Mouse (Mus musculus) thymus, adult 2 months (tissue): ENCODE data around the gene Gm10837. TPM values are rescaled to one million over a fixed set of nuclear protein-coding genes. Genes with fewer than 3 reads are reported as not detected.

Experiments used
- DNase-seq: peaks from one replicate; pipeline ENCODE4 v3.0.0; 2021
- H3K27ac ChIP-seq: fragments of 200-500 bp; 2 replicates; pipeline ENCODE4 v1.5.1; 2012; ENCODE audit warnings: low read length, control low read depth; ENCODE audit not compliant: control insufficient read depth, insufficient read depth
- H3K27me3 ChIP-seq: fragments of 200-500 bp; 2 replicates; pipeline ENCODE4 v1.6.1; 2012; ENCODE audit warnings: mild to moderate bottlenecking, low read length, moderate library complexity, mixed read lengths; ENCODE audit not compliant: control insufficient read depth, insufficient read depth
- H3K36me3 ChIP-seq: fragments of 200-500 bp; 2 replicates; pipeline ENCODE4 v1.6.1; 2012; ENCODE audit warnings: mild to moderate bottlenecking, low read length, moderate library complexity; ENCODE audit not compliant: control insufficient read depth, insufficient read depth
- H3K4me1 ChIP-seq: fragments of 200-500 bp; replicated peaks from 2 replicates; pipeline ENCODE4 v1.6.1; 2012; ENCODE audit warnings: low read length; ENCODE audit not compliant: control insufficient read depth, insufficient read depth
- H3K4me3 ChIP-seq: fragments of 200-500 bp; 2 replicates; pipeline ENCODE4 v1.5.1; 2012; ENCODE audit warnings: mild to moderate bottlenecking, low read length, control low read depth, moderate library complexity; ENCODE audit not compliant: control insufficient read depth, insufficient read depth
- CTCF ChIP-seq: fragments of 200-500 bp; IDR thresholded peaks from 2 replicates; pipeline ENCODE4 v1.5.1; 2012; ENCODE audit warnings: mild to moderate bottlenecking, control low read depth, low read length, moderate library complexity, borderline replicate concordance; ENCODE audit not compliant: control insufficient read depth, poor library complexity, insufficient read depth; ENCODE audit errors: extremely low read depth
- POLR2A ChIP-seq: fragments of 200-500 bp; IDR thresholded peaks from 2 replicates; pipeline ENCODE4 v1.6.1; 2012; ENCODE audit warnings: mild to moderate bottlenecking, low read length, control low read depth, moderate library complexity; ENCODE audit not compliant: control insufficient read depth, poor library complexity, insufficient read depth; ENCODE audit errors: extremely low read depth
- WGBS: fragments of 180-500 bp; shearing (Covaris S2); methylation state at CpG from one replicate; pipeline ENCODE4 v1.1.7; 2018; 5-methylcytosine and 5-hydroxymethylcytosine counted together
- polyA plus RNA-seq: library from polyadenylated mRNA; depleted of rRNA; stranded (reverse); fragments of >200 nt; gene quantifications from 2 replicates; pipeline ENCODE4 v1.2.3, GENCODE M21; 2012

Gm10837 gene
- polyA plus RNA-seq, 1 experiment = not detected

DNA sequence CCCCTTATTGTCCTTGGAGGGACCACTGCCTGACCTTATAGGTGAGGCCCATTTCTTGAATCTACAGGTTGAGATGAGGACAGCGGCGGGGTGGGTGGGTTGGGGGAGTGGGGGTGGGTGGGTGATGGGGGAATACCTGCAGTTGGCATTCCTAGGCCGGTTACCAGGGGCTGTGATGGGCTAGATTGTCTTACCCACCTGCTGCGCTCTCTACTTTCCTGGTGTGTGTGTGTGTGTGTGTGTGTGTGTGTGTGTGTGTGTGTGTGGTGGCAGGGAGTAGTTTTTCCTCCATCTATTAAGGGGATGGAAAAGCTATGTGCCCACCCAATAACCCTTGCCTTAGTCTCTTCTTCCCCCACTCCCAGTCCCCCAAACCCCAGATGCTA lies 5.9 kb upstream of the Gm10837 start:
- Histone ChIP-seq H3K4me3 (no peak overlapping the region), H3K4me1 (no peaks in the 10 kb centered on the region), H3K27me3 (peaks cover 34% of the 10 kb centered on the region), H3K27ac (no peak overlapping the region), H3K36me3 (no peaks in the 10 kb centered on the region)
- DNase-seq = no peak
- no peak for TF ChIP-seq CTCF
- TF ChIP-seq POLR2A = no peak
- WGBS = 25% methylated on average over 4 of the region's 4 CpGs

DNA sequence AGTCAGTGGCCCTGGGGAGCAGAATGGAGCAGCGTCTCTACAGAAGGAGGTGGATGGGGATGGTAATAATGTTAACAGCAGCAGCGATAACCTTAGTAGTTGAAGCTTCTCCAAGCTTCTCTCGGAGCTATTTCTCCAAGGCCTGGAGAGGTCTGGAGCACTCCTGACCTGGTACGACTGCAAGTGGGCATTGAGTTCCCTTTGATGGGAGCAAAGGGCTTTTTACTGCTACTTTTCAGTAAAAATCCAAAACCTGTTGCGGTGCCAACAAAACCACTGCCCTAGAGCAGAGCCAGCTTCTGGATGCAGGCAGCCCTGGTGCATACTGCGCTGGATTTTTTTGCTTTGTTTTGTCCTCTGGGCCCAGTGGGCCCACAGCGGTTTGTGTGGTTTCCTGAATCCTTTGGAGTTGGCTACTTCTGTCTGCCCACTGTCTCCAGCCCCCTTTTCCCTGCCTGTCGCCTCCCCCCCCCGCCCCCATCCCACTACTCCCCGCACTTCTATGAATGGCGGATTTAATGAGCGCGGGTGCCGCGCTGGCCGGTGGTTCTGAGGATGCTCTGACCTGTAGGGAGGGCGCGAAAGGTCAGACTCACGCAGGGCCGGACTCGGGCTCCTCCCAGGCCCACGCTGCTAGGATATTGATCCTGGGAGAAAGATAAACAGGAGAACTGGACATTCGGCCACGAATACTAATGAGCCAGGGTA lies 5.4 kb upstream of the Gm10837 start:
- no peak for TF ChIP-seq POLR2A
- no peak for TF ChIP-seq CTCF
- 7% methylated on average over 24 of the region's 24 CpGs for WGBS
- Histone ChIP-seq H3K27ac (no peak overlapping the region), H3K36me3 (no peaks in the 10 kb centered on the region), H3K4me1 (no peaks in the 10 kb centered on the region), H3K4me3 (no peak overlapping the region), H3K27me3 (peaks cover 34% of the 10 kb centered on the region)
- DNase-seq = no peak

DNA sequence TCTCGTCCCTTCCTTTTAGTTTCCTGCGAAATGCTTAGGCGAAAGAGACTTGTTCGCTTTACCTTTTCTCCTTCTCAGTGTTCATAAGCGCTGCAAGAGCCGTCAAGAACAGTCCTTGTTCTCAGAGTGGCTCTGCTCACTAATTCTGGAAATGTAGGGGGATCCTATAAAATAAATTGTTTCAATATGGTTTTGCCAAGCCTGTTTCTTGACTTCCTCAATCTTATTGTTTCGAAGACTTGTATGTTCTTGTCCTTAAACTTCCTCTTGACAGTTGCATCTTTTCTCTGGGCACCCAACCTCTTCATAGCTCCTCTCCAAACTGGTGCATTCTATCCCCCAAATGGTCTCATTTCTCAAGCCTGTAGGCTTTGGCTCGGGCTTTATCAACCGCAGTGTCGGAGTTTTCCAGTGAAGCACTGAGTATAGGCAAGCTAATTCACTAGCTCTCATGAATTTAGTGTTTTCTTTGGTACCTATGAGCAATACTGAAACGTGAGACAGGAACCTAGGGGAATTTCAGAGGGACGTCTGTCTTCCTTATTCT lies 4.7 kb upstream of the Gm10837 start:
- no peak for DNase-seq
- TF ChIP-seq POLR2A = no peak
- no peak for TF ChIP-seq CTCF
- WGBS = 10% methylated on average over 12 of the region's 12 CpGs
- Histone ChIP-seq H3K4me3 (no peak overlapping the region), H3K36me3 (no peaks in the 10 kb centered on the region), H3K27me3 (peaks cover 34% of the 10 kb centered on the region), H3K4me1 (0 out of 2 replicates have a peak, but pooled peaks cover 4% of the 10 kb centered on the region), H3K27ac (no peak overlapping the region)

DNA sequence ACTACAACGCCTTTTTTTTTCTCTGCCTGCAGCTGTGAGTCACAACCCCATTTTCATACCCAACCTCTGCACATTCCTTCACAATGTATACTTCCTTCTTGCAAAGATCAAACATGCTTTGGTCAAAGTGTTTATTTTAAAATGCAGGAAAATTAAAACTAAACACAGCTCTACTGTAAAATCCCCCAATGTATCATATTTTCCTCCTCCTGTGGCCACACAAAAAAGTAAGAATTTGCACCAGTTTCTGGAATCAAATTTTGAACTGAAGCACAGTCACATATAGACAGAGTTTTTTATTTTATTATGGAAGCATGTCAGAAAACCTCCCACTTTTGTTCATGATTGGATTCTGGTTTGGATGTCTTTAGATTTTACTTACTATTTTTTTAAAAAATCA lies 3.8 kb upstream of the Gm10837 start:
- peaks cover 30% of the 10 kb centered on the region for H3K27me3 ChIP-seq
- DNase-seq = no peak
- no peaks in the 10 kb centered on the region for H3K36me3 ChIP-seq
- 0 out of 2 replicates have a peak, but pooled peaks cover 4% of the 10 kb centered on the region for H3K4me1 ChIP-seq
- H3K4me3 ChIP-seq = no peak overlapping the region
- TF ChIP-seq POLR2A = no peak
- TF ChIP-seq CTCF = no peak
- no peak overlapping the region for H3K27ac ChIP-seq
- WGBS = 7% methylated on average over 1 of the region's 1 CpGs

DNA sequence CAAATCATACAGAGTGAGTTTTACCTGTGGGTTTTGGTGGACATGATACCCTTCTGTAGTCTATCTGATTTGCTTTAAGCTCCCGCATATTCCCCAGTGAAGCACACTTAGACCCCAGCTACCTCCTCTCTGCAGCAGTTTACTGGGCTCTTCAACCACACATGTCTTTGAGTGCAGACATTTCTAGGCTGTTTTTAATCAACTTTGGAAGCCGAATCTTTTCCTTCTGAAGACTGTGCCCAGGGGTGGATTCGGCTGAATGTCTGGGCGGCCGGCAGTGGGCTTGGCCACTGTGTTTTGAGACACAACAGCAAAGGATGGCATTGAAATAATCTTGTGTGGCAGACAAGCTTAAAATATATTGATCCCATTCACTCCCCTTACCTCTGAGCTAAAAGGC lies 3.0 kb upstream of the Gm10837 start:
- H3K4me1 ChIP-seq = 0 out of 2 replicates have a peak, but pooled peaks cover 4% of the 10 kb centered on the region
- WGBS = 17% methylated on average over 5 of the region's 5 CpGs
- peaks cover 30% of the 10 kb centered on the region for H3K27me3 ChIP-seq
- H3K27ac ChIP-seq = no peak overlapping the region
- no peak for TF ChIP-seq CTCF
- no peak for TF ChIP-seq POLR2A
- no peak for DNase-seq
- no peak overlapping the region for H3K4me3 ChIP-seq
- no peaks in the 10 kb centered on the region for H3K36me3 ChIP-seq

DNA sequence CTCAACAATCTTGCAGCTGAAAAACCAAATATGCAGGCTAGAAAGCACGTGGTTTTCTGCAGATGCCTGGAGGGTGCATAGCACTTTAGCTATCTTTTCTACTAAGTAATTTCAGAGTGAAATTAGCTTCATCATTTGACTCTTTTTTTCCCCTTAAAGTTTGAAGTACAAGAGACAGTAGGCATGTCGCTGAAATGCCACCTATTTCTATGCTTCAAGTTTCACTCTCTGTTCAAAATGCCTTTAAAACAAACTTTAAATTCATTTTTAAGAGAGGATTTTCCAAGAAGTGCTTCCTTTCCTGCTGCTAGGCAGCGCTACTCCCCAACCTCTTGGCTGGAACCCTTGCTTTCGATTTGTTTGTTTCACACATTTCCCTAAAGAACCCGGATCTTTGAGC lies 1.3 kb upstream of the Gm10837 start:
- peaks cover 19% of the 10 kb centered on the region for H3K27me3 ChIP-seq
- 2% methylated on average over 5 of the region's 5 CpGs for WGBS
- no peak overlapping the region for H3K27ac ChIP-seq
- no peaks in the 10 kb centered on the region for H3K36me3 ChIP-seq
- TF ChIP-seq CTCF (no peak), POLR2A (no peak)
- 0 out of 2 replicates have a peak, but pooled peaks cover 4% of the 10 kb centered on the region for H3K4me1 ChIP-seq
- H3K4me3 ChIP-seq = no peak overlapping the region
- DNase-seq = no peak

DNA sequence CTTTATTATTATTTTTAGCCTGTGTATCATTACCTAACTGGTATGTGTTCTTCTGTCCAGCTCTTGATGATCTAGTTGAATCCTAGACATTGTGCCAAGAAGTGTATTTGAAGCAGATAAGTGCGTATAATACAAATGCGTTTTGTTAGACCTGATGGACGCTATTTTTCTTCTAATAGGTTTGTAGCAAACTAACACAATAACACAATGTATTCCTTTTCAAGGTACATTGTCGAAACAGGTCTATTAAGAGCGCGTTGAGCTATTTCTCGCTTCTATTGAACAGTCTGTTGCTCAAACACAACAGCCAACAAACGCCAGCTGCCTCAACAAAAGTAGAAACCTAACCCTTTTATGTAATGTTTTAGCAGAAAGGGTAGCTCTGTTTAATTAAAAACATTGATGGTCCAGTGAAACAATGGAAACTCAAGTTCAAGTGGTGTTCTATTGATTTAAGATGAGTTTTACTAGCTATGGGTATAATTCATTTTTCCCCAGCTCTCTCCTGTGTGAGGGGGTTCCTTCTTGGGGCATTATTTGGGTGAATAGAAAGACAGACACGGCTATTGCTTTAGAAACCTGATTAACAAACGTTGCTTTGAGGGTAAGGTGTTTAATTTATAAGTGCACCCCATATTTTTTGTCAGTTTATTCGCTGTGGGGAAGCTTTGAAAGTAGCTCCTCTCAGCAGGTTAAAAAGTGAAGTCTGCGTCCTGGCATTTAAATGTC lies 536 bp upstream of the Gm10837 start:
- peaks cover 14% of the 10 kb centered on the region for H3K27me3 ChIP-seq
- DNase-seq = no peak
- WGBS = 14% methylated on average over 12 of the region's 12 CpGs

More for the DNA sequence above, 536 bp upstream of the Gm10837 start:
- TF ChIP-seq POLR2A = no peak
- TF ChIP-seq CTCF = no peak
- no peak overlapping the region for H3K4me3 ChIP-seq
- H3K4me1 ChIP-seq = 0 out of 2 replicates have a peak, but pooled peaks cover 4% of the 10 kb centered on the region
- H3K36me3 ChIP-seq = no peaks in the 10 kb centered on the region
- H3K27ac ChIP-seq = no peak overlapping the region
